Mouse (Mus musculus) bone marrow macrophage, adult 2 months (primary cell): ENCODE measurements around the gene Gzmk.

Source experiments
- CTCF ChIP-seq: IDR thresholded peaks from 2 replicates; pipeline ENCODE4 v1.5.1; 2012; ENCODE audit warnings: low read depth, mild to moderate bottlenecking, low read length, moderate library complexity
- POLR2A ChIP-seq: IDR thresholded peaks from 2 replicates; pipeline ENCODE4 v1.6.1; 2012; ENCODE audit warnings: mild to moderate bottlenecking, low read depth, low read length, borderline replicate concordance

DNA sequence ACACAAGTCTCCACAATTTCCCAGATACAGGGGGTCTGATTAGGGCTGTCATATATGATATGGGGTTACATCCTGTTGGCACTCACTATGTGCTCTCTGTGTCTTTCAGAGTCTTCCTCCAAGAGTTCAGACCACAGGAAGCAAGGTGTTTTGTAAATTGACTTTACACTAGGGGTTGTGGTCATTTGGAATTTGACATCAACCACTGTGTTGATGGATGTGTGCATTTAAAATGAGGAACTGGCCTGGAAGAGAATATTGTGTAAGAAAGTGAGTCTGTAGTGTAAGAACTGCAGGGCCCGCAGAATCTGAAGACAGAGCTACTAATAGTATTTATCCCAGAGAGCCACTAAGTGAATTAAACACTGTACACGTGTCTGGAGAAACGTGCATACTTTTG lies 41.5 kb upstream of the Gzmk start:
- TF ChIP-seq POLR2A (no peak), CTCF (no peak)
